Mouse (Mus musculus): Measurements from ENCODE around the gene Wnt16.

DNA sequence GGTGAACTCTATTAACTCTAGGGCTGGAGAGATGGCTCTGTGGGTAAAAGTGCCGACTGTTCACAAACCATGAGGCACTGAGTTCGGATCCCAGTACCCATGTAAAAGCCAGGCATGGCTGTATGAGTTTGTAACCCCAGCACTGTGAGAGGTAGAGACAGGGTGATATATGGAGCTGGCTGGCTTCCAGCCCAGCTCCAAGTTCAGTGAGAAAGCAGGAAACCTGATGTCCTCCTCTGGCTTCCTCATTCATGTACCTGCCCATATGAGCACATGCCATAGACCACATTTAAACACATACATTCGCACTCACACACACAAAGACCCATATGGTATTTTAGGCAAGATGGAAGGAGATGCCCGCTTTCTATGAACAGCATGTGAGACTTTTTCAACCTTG, 5.6 kb upstream of the Wnt16 start:
- TF ChIP-seq POLR2A (IDR thresholded peaks at IDR 0.05; ENCODE audit: low read depth, low read length) (no peak), CTCF (IDR thresholded peaks at IDR 0.05; ENCODE audit: extremely low read depth, insufficient read depth, insufficient read length, insufficient replicate concordance) (no peak)
